Mouse (Mus musculus): ENCODE measurements around the gene Ostm1.

The Ostm1 gene

GRCm38 (mm10) chr10:42583157-42583872 is at the start of gene Ostm1, which contains the start of gene Nr2e1:
Ostm1 (plus strand) TSS chr10:42583822.
Nr2e1 (minus strand) TSS chr10:42583632.
- DNase-seq (ENCODE audit: low spot score): no peak

DNA sequence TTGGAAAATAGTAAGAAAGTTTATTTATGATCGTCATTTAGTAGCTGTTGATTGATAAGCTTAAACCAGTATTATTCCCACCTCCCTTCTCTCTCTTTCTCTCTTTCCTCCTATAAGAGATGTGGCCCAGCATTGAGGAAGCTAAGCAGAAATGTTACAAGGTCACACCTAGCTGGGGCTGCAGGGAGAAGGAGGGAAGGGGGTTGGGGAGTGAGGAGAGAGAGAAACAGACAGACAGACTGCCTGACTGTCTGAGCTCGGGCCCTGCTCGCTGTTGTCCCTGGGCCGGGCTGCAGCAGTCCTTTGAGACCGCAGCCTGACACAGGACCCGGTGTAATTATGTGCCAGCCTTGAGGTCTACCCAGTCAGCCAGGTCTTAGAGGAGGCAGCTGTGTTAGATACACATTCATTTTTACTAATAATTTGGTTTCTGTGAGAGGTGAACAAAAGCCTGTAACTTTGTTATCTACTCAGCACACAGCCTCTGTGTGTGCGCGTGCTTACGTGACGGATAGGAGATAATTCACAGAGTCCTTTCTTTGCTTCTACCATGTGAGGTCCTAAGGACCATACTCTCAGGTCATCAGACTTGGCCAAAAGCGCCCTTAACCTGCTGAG is 49.7 kb upstream of the Ostm1 start:
- DNase-seq (ENCODE audit: low spot score): no peak

GRCm38 (mm10) chr10:42537571-42538316 is 45.9 kb upstream of the Ostm1 start:
- no peak for DNase-seq (ENCODE audit: low spot score)

- no peak for DNase-seq (ENCODE audit: low spot score)
Observed at GRCm38 (mm10) chr10:42545707-42546503, 37.7 kb upstream of the Ostm1 start.

DNA sequence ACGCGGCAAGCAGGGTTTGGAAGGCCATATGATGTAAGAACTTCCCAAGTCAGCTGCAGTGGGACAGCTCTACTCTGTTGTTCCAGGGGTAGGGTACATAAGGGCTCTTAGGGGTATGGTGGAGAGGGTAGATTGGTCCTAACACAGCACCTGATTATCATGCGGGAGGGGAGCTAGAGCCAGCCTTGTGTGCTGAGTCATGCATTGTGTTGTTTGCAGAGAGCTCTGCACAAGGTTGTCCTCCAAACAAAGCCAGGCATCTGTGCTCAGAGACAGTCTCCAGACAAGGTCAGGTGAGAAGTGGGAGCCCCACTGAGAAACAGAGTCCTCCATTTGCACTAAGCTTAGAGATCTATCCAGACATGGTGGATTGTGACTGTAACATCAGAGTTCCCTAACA is 37.1 kb upstream of the Ostm1 start:
- DNase-seq (ENCODE audit: low spot score): no peak

- DNase-seq (ENCODE audit: low spot score): no peak
Observed at GRCm38 (mm10) chr10:42559581-42560200, 23.9 kb upstream of the Ostm1 start.

DNA sequence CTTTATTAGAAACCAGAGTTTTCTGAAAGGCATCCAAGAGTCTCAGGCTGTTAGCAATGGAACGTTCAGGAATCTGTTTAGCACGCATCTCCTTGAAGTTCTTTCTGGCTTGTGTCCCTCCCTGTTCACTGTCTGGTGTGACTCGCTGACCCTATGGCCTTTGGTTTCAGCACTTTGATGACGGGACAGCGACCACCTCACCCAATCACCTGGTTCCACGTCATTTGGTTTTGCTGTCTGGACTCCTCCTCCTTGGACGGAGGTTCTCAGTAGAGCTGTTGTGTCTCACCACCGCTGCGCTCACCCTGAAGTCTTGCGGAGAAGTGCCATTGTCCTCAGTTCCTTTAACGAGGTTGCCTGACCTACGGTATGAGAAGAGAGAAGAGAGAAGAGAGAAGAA is 21.4 kb upstream of the Ostm1 start:
- peak; percentile 19 for DNase-seq (ENCODE audit: low spot score)

DNA sequence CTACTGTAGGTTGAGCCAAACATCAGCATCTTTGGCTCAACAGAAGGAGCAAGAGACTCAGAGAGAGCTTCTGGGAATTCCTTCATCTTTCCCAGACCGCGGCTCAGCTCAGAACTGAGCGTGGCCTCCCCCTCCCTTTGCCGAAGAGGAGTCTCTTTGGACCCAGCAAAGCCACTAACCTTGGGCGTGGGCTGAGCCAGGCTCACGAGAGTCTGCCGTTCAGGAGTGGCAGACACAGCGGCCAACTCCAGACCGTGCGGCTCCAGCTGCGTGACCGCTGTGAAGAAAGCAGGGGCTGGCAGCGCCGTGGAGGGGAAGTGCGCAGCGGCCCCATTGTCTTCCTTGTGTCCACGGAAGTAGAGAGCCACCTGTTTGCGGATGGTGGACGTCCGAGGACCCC is 11.1 kb upstream of the Ostm1 start:
- DNase-seq (ENCODE audit: low spot score): no peak

GRCm38 (mm10) chr10:42572971-42573370 is 10.7 kb upstream of the Ostm1 start:
- no peak for DNase-seq (ENCODE audit: low spot score)

DNA sequence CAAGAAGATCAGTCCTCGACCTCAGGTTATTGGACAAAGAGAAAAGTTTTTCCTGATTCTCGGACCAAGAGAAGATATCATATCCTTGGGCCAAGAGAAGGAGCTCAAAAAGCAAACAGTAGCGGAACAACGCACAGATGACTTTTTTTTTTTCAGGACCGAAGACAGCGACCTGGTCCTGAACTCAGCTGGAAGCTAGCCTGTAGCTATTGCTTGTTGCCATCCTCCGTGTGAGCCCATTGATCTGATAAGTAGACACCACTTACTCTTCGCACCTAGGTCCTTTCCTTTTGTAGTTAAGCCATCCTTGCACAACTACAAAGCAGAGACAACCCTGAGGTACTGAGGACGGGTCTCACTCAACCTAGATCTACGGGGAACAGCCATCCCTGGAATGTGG is 9.0 kb upstream of the Ostm1 start:
- no peak for DNase-seq (ENCODE audit: low spot score)

DNA sequence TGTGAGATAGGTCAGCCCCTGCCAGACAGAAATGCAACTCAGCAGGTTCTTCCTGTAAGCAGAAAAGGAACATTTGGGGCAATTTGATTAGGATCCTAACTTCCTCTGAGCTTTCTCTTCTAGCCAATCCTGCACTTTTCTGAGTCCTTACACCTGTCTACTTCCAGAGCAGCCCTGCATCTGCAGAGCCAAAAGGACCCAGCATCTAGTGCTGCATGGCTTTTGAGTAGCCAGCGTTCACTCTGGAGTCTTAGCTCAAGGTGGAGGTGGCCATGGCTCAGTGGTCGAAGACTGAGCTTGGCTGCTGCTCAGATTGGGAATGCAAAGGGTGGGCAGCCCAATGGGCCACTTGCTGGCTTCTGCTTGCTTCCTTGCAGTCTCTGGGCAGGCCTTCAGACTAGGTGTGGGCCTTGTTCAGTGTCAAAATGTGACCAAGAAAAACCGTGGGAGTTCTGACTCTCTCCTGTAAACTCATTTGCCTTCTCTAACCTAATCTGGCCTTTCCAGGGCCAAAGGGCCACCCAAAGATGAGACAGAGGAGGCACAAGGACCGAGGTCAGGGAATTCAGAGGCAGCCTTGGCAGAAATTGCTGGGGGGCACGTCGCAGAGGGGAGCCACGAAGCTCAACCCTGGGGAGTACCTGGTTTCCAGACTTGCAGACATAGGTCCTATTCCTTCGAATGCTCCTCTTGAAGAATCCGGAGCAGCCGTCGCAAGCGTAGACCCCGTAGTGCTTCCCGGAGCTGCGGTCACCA is 5.9 kb upstream of the Ostm1 start:
- no peak for DNase-seq (ENCODE audit: low spot score)

DNA sequence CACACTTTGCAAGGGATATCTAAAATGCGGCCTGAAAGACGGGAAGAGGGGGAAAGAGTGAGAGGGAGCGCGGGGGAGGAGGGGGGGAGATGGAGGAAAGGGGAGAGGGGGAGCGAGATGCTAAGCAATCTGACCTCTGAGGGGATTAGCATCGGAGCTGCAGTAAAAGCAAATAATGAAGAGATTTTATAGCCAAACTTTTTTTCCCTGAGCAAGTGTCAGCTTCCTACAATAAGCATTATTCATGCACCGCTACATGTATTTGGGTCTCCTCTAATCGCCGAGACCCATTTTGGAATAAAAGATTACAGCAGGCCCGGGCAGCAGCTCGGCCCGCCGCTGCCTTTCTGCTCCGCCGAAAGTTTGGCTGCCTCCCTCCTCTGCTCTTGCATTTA is 5.3 kb upstream of the Ostm1 start:
- no peak for DNase-seq (ENCODE audit: low spot score)

GRCm38 (mm10) chr10:42578698-42579474 is 4.7 kb upstream of the Ostm1 start:
- no peak for DNase-seq (ENCODE audit: low spot score)

DNA sequence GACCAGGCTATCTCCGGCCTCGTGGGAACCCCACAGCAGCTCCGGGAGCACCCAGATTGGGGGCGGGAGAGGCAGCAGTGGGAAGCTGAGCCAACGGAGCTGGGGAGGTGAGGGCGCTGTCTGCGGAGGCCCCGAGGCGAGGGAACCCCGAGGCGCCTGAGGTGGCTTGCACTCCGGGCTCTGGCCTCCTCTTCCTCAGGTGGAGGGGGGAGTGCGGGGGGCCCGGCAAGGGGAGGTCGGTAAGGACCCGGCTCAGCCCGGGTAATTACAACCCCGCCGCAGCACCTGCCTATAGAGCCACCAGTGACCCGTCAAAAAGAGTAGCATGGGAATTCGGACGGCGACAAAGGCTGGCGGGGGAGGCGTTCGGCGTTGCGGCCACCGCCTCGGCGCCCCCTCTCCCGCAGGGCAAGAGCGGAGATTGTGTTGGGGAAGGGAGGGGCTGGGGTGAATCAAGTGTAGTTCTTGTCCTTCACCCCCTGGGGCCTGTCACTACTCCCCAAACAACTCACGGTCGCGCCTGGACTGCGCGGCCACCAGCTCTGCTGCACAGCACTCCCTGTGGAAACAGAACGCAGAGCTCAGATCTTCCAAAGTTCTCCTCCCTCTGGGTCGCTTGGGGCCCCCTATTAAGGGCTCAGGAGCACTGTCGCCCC is 4.0 kb upstream of the Ostm1 start:
- no peak for DNase-seq (ENCODE audit: low spot score)

DNA sequence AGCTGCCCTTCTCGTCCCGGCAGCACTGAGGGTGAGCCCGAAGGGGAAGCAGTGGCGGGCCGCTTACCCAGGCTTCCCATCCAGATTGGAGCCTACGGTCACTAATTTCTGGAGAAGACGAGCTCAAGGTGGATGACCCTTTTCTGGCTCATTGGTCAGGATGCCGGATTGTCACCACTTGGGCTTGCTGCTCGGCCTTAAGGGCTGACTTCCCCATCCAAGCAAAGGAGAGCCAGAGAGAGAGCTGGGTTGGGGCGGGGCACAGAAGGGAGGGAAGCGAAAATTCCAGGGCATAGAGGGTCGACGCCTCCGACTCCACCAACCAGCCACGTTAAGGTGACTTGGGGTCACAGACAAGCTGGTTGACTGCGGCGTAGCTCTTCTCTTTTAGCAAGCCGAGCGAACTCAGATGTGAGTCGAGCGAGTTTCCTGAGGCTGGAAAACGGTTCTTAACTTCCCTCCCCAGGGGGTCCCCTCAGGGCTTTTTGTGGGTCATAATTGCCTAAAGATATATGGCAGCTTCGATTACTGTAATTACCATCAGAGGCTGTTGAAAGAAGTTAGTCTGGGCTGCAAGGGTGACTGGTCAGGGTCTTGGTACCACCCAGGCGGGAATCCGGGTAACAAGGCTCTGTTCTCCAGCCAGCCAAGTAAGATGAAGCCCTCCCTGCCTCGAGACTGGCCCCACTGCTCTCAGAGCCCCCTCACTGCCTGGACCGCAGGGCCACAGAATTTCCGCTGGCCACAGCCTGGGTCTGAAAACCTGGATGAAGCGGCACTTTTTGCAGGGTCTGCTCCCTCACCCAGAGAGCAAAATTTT is 3.3 kb upstream of the Ostm1 start:
- no peak for DNase-seq (ENCODE audit: low spot score)

GRCm38 (mm10) chr10:42580951-42581277 is 2.7 kb upstream of the Ostm1 start:
- no peak for DNase-seq (ENCODE audit: low spot score)

- no peak for DNase-seq (ENCODE audit: low spot score)
Observed at GRCm38 (mm10) chr10:42581694-42582565, 1.7 kb upstream of the Ostm1 start.

GRCm38 (mm10) chr10:42582566-42583110 is 984 bp upstream of the Ostm1 start:
- DNase-seq (ENCODE audit: low spot score): no peak

All from ovary, adult 18-20 months (tissue).